Mouse (Mus musculus) CH12.LX (cell line): ENCODE data around the gene Elovl6. TPM values are rescaled to one million over a fixed set of nuclear protein-coding genes. Genes with fewer than 3 reads are reported as not detected.

Experiments
- DNase-seq: peaks from one replicate; pipeline ENCODE4 v3.0.0-alpha.2; 2013; ENCODE audit errors: extremely low read depth
- H3K27ac ChIP-seq: 2 replicates; pipeline ENCODE4 v1.5.1; 2012; ENCODE audit warnings: low read depth, mild to moderate bottlenecking, control low read depth, moderate library complexity; ENCODE audit not compliant: insufficient read depth
- H3K27me3 ChIP-seq: replicated peaks from 2 replicates; pipeline ENCODE3; 2012; ENCODE audit warnings: inconsistent platforms
- H3K36me3 ChIP-seq, 2 experiments: replicated peaks in 1 of 2; 2 replicates each; pipeline versions ENCODE3 to v1.6.1; 2012; ENCODE audit warnings: inconsistent platforms in 1 of 2, low read length in 1 of 2, mild to moderate bottlenecking in 1 of 2, mixed read lengths in 1 of 2, moderate library complexity in 1 of 2; ENCODE audit not compliant: control insufficient read depth in 1 of 2, insufficient read depth in 1 of 2
- H3K4me1 ChIP-seq, 2 experiments: 2 replicates each; pipeline ENCODE4 v1.6.1; 2012; ENCODE audit warnings: inconsistent platforms in 1 of 2, moderate library complexity in 1 of 2; ENCODE audit not compliant: insufficient read depth in 2 of 2, control insufficient read depth in 1 of 2
- H3K4me2 ChIP-seq: 2 replicates; pipeline ENCODE4 v1.6.1; 2012; ENCODE audit warnings: low read depth, mild to moderate bottlenecking, control low read depth; ENCODE audit not compliant: poor library complexity, insufficient read depth, severe bottlenecking
- H3K4me3 ChIP-seq, 3 experiments: fragments of 150-350 bp in 1 of 3; sonication (generic) in 1 of 3; replicated peaks in 1 of 3; 2 replicates each; pipeline versions ENCODE3 to v1.5.1; 2011 to 2012; ENCODE audit warnings: low read depth in 2 of 3, low read length in 2 of 3, mild to moderate bottlenecking in 2 of 3, moderate library complexity in 2 of 3, control low read depth in 1 of 3, improper control_type of control experiment in 1 of 3, inconsistent platforms in 1 of 3, mixed read lengths in 1 of 3; ENCODE audit not compliant: poor library complexity in 1 of 3
- H3K79me2 ChIP-seq: replicated peaks from 2 replicates; pipeline ENCODE4 v1.6.1; 2012; ENCODE audit warnings: mild to moderate bottlenecking, moderate library complexity; ENCODE audit not compliant: control insufficient read depth, poor library complexity, insufficient read depth, severe bottlenecking; ENCODE audit errors: extremely low read depth
- H3K9ac ChIP-seq: 2 replicates; pipeline ENCODE4 v1.6.1; 2012; ENCODE audit warnings: low read depth, mild to moderate bottlenecking, control low read depth, moderate library complexity; ENCODE audit not compliant: insufficient read depth
- H3K9me3 ChIP-seq: replicated peaks from 2 replicates; pipeline ENCODE3; 2012; ENCODE audit warnings: low read length, inconsistent platforms, mixed read lengths
- CHD2 ChIP-seq: IDR thresholded peaks from 2 replicates; pipeline ENCODE4 v1.6.1; 2011; ENCODE audit warnings: low read length, improper control_type of control experiment
- ETS1 ChIP-seq: conservative IDR thresholded peaks from 2 replicates; pipeline ENCODE4 v1.6.1; 2012; ENCODE audit warnings: low read depth, mild to moderate bottlenecking, inconsistent platforms, low read length, improper control_type of control experiment, moderate library complexity
- HCFC1 ChIP-seq: IDR thresholded peaks from 2 replicates; pipeline ENCODE4 v1.6.1; 2012; ENCODE audit warnings: low read depth, mild to moderate bottlenecking, inconsistent platforms, low read length, improper control_type of control experiment
- JUN ChIP-seq: IDR thresholded peaks from 2 replicates; pipeline ENCODE4 v1.6.1; 2011; ENCODE audit warnings: low read depth, mild to moderate bottlenecking, low read length, improper control_type of control experiment, moderate library complexity; ENCODE audit not compliant: insufficient read depth
- JUND ChIP-seq: conservative IDR thresholded peaks from 2 replicates; pipeline ENCODE4 v1.6.1; 2011; ENCODE audit warnings: low read depth, low read length, improper control_type of control experiment
- KAT2A ChIP-seq: IDR thresholded peaks from 2 replicates; pipeline ENCODE4 v1.6.1; 2012; ENCODE audit warnings: low read length, improper control_type of control experiment, inconsistent platforms; ENCODE audit not compliant: insufficient replicate concordance
- MAFK ChIP-seq: IDR thresholded peaks from 2 replicates; pipeline ENCODE4 v1.6.1; 2011; ENCODE audit warnings: low read length, improper control_type of control experiment; ENCODE audit not compliant: insufficient replicate concordance
- MAX ChIP-seq: IDR thresholded peaks from 2 replicates; pipeline ENCODE4 v1.6.1; 2011; ENCODE audit warnings: low read length, improper control_type of control experiment
- MYC ChIP-seq: IDR thresholded peaks from 2 replicates; pipeline ENCODE4 v1.6.1; 2011; ENCODE audit warnings: low read depth, mild to moderate bottlenecking, improper control_type of control experiment, low read length
- NELFE ChIP-seq: IDR thresholded peaks from 2 replicates; pipeline ENCODE4 v1.6.1; 2011; ENCODE audit warnings: low read depth, low read length, improper control_type of control experiment
- NRF1 ChIP-seq: IDR thresholded peaks from 2 replicates; pipeline ENCODE4 v1.6.1; 2014; ENCODE audit warnings: low read depth, mild to moderate bottlenecking, inconsistent platforms, low read length, improper control_type of control experiment, moderate library complexity
- PAX5 ChIP-seq: IDR thresholded peaks from 2 replicates; pipeline ENCODE4 v1.6.1; 2012; ENCODE audit warnings: low read length, inconsistent platforms, mixed read lengths
- POLR2A ChIP-seq: IDR thresholded peaks from 2 replicates; pipeline ENCODE4 v1.6.1; 2011; ENCODE audit warnings: low read depth, mild to moderate bottlenecking, improper control_type of control experiment, low read length
- RAD21 ChIP-seq: IDR thresholded peaks from 2 replicates; pipeline ENCODE4 v1.6.1; 2011; ENCODE audit warnings: low read depth, mild to moderate bottlenecking, low read length, improper control_type of control experiment, moderate library complexity
- RCOR1 ChIP-seq: conservative IDR thresholded peaks from 2 replicates; pipeline ENCODE4 v1.6.1; 2012; ENCODE audit warnings: low read depth, mild to moderate bottlenecking, inconsistent platforms, low read length, improper control_type of control experiment
- TCF12 ChIP-seq: IDR thresholded peaks from 2 replicates; pipeline ENCODE4 v1.6.1; 2014; ENCODE audit warnings: low read depth, mild to moderate bottlenecking, inconsistent platforms, low read length, improper control_type of control experiment
- USF1 ChIP-seq: IDR thresholded peaks from 2 replicates; pipeline ENCODE4 v1.6.1; 2014; ENCODE audit warnings: low read depth, mild to moderate bottlenecking, inconsistent platforms, low read length, improper control_type of control experiment
- ZC3H11A ChIP-seq: IDR thresholded peaks from 2 replicates; pipeline ENCODE4 v1.6.1; 2012; ENCODE audit warnings: low read depth, mild to moderate bottlenecking, inconsistent platforms, low read length, improper control_type of control experiment
- ZKSCAN1 ChIP-seq: IDR thresholded peaks from 2 replicates; pipeline ENCODE4 v1.6.1; 2012; ENCODE audit warnings: low read depth, inconsistent platforms, low read length, improper control_type of control experiment, borderline replicate concordance
- ZMIZ1 ChIP-seq: IDR thresholded peaks from 2 replicates; pipeline ENCODE4 v1.6.1; 2012; ENCODE audit warnings: low read depth, mild to moderate bottlenecking, inconsistent platforms, low read length, improper control_type of control experiment
- dilution Hi-C: fragments of 300-500 bp; cut with MboI; formaldehyde crosslinking; loops from 2 replicates; pipeline ENCODE4 v1.14.3; 2020; ENCODE audit warnings: low sequenced_read_pairs; ENCODE audit not compliant: extremely low pct_unique_long_range_greater_than_20kb, extremely low pct_ligation_motif_present
- in situ Hi-C: fragments of 300-500 bp; cut with MboI; formaldehyde crosslinking; loops from 3 replicates; pipeline ENCODE4 v1.14.3; 2019; ENCODE audit warnings: low sequenced_read_pairs, low pct_ligation_motif_present, low pct_unique_long_range_greater_than_20kb, mixed read lengths
- polyA plus RNA-seq: library from polyadenylated mRNA; unstranded; fragments of >175 nt; gene quantifications from 2 replicates; pipeline ENCODE4 v1.2.1, GENCODE M21; 2012; ENCODE audit warnings: low read depth; ENCODE audit not compliant: insufficient read length
- total RNA-seq, 2 experiments: library from RNA; depleted of rRNA; stranded (reverse); fragments of 300-350 nt in 1 of 2; fragments of >200 nt in 1 of 2; gene quantifications; 2 replicates each; pipeline ENCODE4 v1.2.3; 2012 to 2014

The Elovl6 gene
- total and polyA plus RNA-seq, 3 experiments = 1.7 to 6.8 (median 6.0) TPM

DNA sequence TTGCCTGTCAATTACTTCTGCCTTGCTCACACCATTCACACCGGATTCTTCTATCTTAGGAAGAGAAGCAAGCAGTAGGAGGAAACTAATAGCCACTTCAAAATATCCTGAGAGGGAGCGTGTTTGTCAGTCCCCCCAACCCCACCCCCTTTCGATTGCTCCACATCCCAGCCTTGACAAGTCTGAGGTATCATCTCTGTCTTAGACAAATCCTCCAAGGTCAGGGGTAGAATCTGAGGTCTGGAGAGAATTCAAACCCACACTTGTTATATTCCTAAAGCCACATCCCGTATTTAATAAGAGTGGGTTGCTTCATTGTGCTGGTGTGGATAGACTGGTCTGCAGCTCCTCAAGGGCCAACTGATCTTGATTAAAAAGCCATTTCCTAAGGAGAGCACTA lies 40.8 kb downstream of the Elovl6 start:
- DNase-seq = no peak
- in situ Hi-C loops (no loop called here), dilution Hi-C loops (no loop called here)
- Histone ChIP-seq H3K4me2 (no peak overlapping the region), H3K4me1 (peaks cover 4 to 13% of the 10 kb centered on the region in 2 experiments), H3K36me3 (peaks cover 0 to 4% of the 10 kb centered on the region in 2 experiments), H3K27me3 (no peaks in the 10 kb centered on the region), H3K4me3 (no peak overlapping the region), H3K9ac (no peak overlapping the region), H3K9me3 (no peaks in the 10 kb centered on the region), H3K79me2 (no peaks in the 10 kb centered on the region), H3K27ac (no peak overlapping the region)
- no peak for TF ChIP-seq RAD21
- TF ChIP-seq ETS1 = no peak

DNA sequence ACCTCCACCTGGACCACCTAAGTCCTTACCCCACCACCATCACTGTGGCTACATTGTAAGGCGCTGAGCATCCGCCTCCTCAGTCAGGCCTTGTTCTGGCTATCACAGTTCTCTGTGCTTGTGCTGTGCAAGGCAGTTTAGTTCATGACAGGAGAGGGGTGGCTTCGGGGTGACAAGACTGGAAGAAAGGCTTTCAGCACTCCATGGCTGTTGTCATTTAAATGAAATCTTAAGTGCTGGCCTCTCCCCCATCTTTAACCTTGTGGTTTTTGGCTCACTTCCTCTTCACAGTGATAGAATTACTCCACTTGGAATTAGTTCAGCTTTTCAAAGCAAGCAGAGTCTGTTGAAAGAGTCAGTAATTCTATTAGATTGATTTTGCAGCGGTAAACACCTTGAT lies 41.5 kb downstream of the Elovl6 start:
- no peak overlapping the region for H3K4me2 ChIP-seq
- no peak overlapping the region for H3K9ac ChIP-seq
- H3K79me2 ChIP-seq = no peaks in the 10 kb centered on the region
- H3K27me3 ChIP-seq = no peaks in the 10 kb centered on the region
- no peak overlapping the region for H3K27ac ChIP-seq
- dilution Hi-C loops (no loop called here), in situ Hi-C loops (no loop called here)
- peaks cover 0 to 4% of the 10 kb centered on the region in 2 experiments for H3K36me3 ChIP-seq
- TF ChIP-seq ZMIZ1 (no peak), RAD21 (no peak), ZC3H11A (no peak), KAT2A (no peak), TCF12 (no peak), MAFK (no peak), MAX (no peak), NRF1 (no peak), CHD2 (no peak), JUN (no peak), ZKSCAN1 (no peak), USF1 (no peak), NELFE (no peak), POLR2A (no peak), MYC (no peak), HCFC1 (no peak), JUND (no peak), RCOR1 (no peak), PAX5 (no peak)
- peaks cover 4 to 13% of the 10 kb centered on the region in 2 experiments for H3K4me1 ChIP-seq
- no peaks in the 10 kb centered on the region for H3K9me3 ChIP-seq
- no peak overlapping the region for H3K4me3 ChIP-seq
- peak; percentile 7 for DNase-seq
